Mouse (Mus musculus): ENCODE measurements around the gene Prr12. TPM values are rescaled to one million over a fixed set of nuclear protein-coding genes. Genes with fewer than 3 reads are reported as not detected.
A peak's percentile ranks its signal among the peaks of the same experiment; 100 is the strongest.

The Prr12 gene
- polyA plus RNA-seq, 1 experiment: 15.9 TPM

DNA sequence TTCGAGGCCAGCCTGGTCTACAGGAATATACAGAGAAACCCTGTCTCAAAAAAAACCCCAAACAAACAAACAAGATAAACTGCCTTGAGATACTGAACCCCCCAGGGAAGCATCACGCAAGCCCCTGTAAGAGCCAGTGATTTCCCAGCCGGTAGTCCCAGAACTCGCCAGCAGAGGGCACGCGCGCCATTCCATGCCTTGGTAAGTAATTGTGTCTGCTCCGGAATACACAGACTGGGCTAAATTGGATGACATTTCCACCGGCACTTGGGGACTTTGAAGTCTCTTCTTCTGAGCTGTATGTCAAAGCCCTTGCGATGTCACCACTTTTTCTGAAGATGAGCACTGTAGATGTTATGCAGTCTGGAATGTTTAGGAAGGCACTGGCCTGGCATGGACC is 27.2 kb upstream of the Prr12 start:
- H3K4me1 ChIP-seq (ENCODE audit: control insufficient read depth, insufficient read depth, low read length): peaks cover 4% of the 10 kb centered on the region; the same call in 1 of the 2 replicates
- DNase-seq: peak; percentile 94
- WGBS: 1% methylated on average over 10 of the region's 10 CpGs
- TF ChIP-seq POLR2A (IDR thresholded peaks at IDR 0.05; ENCODE audit: borderline replicate concordance, extremely low read depth, low read depth, low read length): peak; percentile 19; the same call in 1 of the 2 replicates
- peak; percentile 89 for TF ChIP-seq CTCF (IDR thresholded peaks at IDR 0.05; ENCODE audit: insufficient read depth, low read length)
- H3K4me3 ChIP-seq (replicated peaks; ENCODE audit: extremely low read depth, low read depth, low read length): no peak overlapping the region

DNA sequence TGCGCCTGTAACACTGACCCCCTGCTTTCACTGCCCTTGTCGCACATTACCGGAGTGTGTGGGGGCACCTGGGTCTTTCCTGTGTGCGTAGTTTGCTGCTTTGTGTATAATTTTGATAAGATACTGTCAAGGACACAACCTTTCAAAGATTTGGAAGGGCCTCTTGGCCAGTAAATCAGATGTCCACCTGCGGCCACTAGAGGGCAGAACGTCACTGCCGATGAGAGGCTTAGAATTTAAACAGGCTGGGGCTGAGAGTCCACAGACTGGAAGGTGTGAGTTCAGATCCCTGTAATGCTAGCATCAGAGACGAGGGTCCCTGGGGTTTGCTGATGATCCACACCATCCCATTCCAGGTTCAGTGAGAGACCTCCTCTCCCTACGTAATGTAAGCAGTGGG is 25.8 kb upstream of the Prr12 start:
- H3K4me3 ChIP-seq (replicated peaks; ENCODE audit: extremely low read depth, low read depth, low read length): no peak overlapping the region
- 27% methylated on average over 9 of the region's 9 CpGs for WGBS
- peak; percentile 68 for DNase-seq
- TF ChIP-seq CTCF (IDR thresholded peaks at IDR 0.05; ENCODE audit: insufficient read depth, low read length) (peak; percentile 81), POLR2A (IDR thresholded peaks at IDR 0.05; ENCODE audit: borderline replicate concordance, extremely low read depth, low read depth, low read length) (no peak)
- H3K4me1 ChIP-seq (ENCODE audit: control insufficient read depth, insufficient read depth, low read length): peaks cover 4% of the 10 kb centered on the region; the same call in 1 of the 2 replicates

DNA sequence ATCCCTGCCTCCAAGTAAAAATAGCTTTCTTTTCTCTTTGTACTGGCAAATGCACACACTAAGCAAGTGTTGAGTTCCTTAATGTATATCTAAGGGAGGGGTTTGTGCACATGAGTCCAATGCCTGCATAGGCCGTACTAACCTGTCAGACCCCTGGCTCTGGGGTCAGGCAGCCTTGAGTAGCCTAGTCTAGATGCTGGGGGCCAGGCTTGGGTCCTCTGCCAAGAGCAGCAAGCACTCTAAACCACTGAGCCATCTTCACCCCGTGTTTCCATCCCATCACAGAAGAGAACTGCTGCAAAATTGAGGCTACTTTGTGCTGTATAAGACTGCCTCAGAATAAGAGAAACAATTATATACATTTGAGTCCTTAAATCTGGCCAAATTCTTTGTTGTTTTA is 25.1 kb upstream of the Prr12 start:
- TF ChIP-seq POLR2A (IDR thresholded peaks at IDR 0.05; ENCODE audit: borderline replicate concordance, extremely low read depth, low read depth, low read length) (no peak), CTCF (IDR thresholded peaks at IDR 0.05; ENCODE audit: insufficient read depth, low read length) (no peak)
- no peak for DNase-seq
- WGBS: 92% methylated on average over 2 of the region's 2 CpGs

DNA sequence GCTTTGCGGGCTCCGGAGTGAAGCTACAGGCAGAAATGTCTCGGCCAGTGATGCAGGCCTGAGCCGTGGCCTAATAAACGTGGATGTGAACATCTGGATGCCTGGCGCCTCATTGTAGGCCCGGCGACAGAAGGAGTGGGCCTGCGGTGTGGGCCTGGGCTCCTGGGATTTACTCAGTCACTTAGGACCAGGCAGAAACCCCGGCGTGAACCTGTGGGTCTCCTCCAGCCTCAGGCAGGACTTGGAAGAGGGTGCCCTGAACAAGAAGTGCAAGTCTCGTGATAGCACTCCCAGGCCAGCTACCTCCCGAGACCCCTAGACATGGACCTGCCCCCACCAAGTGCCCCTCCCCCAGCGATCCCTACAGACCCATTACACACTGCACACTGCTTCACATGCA is 24.6 kb upstream of the Prr12 start:
- no peak overlapping the region for H3K4me3 ChIP-seq (replicated peaks; ENCODE audit: extremely low read depth, low read depth, low read length)
- H3K4me1 ChIP-seq (ENCODE audit: control insufficient read depth, insufficient read depth, low read length): no peaks in the 10 kb centered on the region; the same call in 1 of the 2 replicates
- TF ChIP-seq POLR2A (IDR thresholded peaks at IDR 0.05; ENCODE audit: borderline replicate concordance, extremely low read depth, low read depth, low read length): no peak
- TF ChIP-seq CTCF (IDR thresholded peaks at IDR 0.05; ENCODE audit: insufficient read depth, low read length): no peak
- DNase-seq: no peak
- 89% methylated on average over 14 of the region's 14 CpGs for WGBS

More for the DNA sequence above, 25.1 kb upstream of the Prr12 start:
- Histone ChIP-seq H3K4me1 (ENCODE audit: control insufficient read depth, insufficient read depth, low read length) (peaks cover 4% of the 10 kb centered on the region; the same call in 1 of the 2 replicates), H3K4me3 (replicated peaks; ENCODE audit: extremely low read depth, low read depth, low read length) (no peak overlapping the region)

DNA sequence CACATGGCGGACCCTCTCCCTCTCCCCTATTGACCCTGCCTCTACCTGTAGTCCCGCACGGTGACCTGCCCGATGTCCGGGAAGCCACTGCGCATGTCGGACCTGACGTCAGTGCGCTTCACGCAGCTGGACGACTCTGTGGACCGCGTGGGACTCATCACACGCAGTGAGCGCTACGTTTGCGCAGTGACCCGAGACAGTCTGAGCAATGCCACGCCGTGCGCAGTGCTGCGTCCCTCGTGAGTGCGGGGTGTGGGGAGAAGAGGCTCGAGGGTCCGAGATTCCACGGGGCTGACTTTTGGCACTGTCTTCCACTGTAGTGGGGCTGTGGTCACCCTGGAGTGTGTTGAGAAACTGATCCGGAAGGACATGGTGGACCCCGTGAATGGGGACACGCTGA is 23.8 kb upstream of the Prr12 start:
- 88% methylated on average over 30 of the region's 30 CpGs for WGBS
- DNase-seq: no peak
- TF ChIP-seq CTCF (IDR thresholded peaks at IDR 0.05; ENCODE audit: insufficient read depth, low read length): no peak
- no peak for TF ChIP-seq POLR2A (IDR thresholded peaks at IDR 0.05; ENCODE audit: borderline replicate concordance, extremely low read depth, low read depth, low read length)

DNA sequence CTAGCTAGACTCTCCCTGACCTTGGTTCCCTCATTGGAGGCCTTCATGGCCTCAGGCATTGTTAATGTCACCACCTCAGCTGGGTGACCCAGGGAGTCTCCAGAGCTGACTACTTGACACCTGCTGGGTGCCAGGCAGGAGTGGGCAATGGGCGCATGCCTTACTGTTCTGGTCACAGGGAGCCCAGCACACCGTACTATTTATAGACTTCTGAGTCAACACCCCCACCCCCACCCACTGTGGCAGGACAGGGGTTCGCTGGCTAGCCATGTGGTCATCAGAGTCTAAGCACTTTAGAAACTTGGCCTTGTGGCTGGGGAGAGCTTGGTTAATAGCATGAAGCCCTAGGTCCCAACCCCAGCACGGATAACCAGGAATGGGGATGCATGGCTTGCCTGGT is 22.7 kb upstream of the Prr12 start:
- Histone ChIP-seq H3K4me1 (ENCODE audit: control insufficient read depth, insufficient read depth, low read length) (no peaks in the 10 kb centered on the region), H3K4me3 (replicated peaks; ENCODE audit: extremely low read depth, low read depth, low read length) (no peak overlapping the region)
- no peak for TF ChIP-seq CTCF (IDR thresholded peaks at IDR 0.05; ENCODE audit: insufficient read depth, low read length)
- TF ChIP-seq POLR2A (IDR thresholded peaks at IDR 0.05; ENCODE audit: borderline replicate concordance, extremely low read depth, low read depth, low read length): no peak
- 40% methylated on average over 4 of the region's 4 CpGs for WGBS
- DNase-seq: no peak

More for the DNA sequence above, 23.8 kb upstream of the Prr12 start:
- no peaks in the 10 kb centered on the region for H3K4me1 ChIP-seq (ENCODE audit: control insufficient read depth, insufficient read depth, low read length)
- H3K4me3 ChIP-seq (replicated peaks; ENCODE audit: extremely low read depth, low read depth, low read length): no peak overlapping the region

DNA sequence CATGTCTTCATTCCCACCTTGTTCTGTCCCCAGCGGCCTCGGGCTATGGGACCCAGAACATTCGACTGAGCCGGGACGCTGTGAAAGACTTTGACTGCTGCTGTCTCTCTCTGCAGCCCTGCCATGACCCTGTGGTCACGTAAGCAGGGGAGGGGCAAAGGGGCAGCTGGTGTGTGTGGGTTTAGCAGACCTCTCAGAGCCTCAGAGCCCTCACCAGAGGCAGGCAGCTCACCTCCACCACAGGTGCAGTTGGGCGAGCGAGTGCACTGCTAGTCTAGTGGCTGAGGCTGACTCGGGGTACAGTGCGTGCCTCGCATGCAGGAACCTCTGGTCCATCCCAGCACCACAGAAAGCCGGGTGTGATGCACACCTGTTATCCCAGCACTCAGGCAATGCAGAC is 21.3 kb upstream of the Prr12 start:
- no peak for DNase-seq
- WGBS: 90% methylated on average over 12 of the region's 12 CpGs
- no peak overlapping the region for H3K4me3 ChIP-seq (replicated peaks; ENCODE audit: extremely low read depth, low read depth, low read length)
- no peaks in the 10 kb centered on the region for H3K4me1 ChIP-seq (ENCODE audit: control insufficient read depth, insufficient read depth, low read length)
- TF ChIP-seq CTCF (IDR thresholded peaks at IDR 0.05; ENCODE audit: insufficient read depth, low read length) (no peak), POLR2A (IDR thresholded peaks at IDR 0.05; ENCODE audit: borderline replicate concordance, extremely low read depth, low read depth, low read length) (no peak)

DNA sequence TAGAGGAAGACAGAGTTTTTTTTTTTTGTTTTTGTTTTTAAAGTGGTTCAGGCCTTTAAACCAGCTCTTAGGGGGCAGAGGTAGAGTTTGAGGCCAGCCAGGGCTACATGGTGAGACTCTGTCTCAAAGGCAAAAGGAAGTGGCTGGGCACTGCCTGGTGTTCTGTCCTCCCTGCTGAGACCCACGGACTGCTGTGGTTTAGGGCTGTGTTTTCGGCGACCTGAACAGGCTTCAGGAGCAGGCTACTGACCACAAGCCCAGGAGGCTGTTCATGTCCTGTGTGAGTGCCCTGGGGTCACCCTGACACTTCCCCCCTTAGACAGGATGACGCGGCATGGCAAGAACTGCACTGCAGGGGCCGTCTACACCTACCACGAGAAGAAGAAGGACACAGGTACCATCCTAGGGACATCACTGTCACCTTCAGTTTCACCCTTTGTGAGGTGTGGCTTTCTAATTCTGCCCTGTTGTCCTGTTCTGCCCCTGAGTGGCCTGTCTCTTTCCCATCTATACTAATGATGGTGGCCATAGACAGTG is 20.6 kb upstream of the Prr12 start:
- H3K4me1 ChIP-seq (ENCODE audit: control insufficient read depth, insufficient read depth, low read length): no peaks in the 10 kb centered on the region
- TF ChIP-seq POLR2A (IDR thresholded peaks at IDR 0.05; ENCODE audit: borderline replicate concordance, extremely low read depth, low read depth, low read length) (no peak), CTCF (IDR thresholded peaks at IDR 0.05; ENCODE audit: insufficient read depth, low read length) (no peak)
- 83% methylated on average over 7 of the region's 7 CpGs for WGBS
- no peak overlapping the region for H3K4me3 ChIP-seq (replicated peaks; ENCODE audit: extremely low read depth, low read depth, low read length)
- DNase-seq: no peak

DNA sequence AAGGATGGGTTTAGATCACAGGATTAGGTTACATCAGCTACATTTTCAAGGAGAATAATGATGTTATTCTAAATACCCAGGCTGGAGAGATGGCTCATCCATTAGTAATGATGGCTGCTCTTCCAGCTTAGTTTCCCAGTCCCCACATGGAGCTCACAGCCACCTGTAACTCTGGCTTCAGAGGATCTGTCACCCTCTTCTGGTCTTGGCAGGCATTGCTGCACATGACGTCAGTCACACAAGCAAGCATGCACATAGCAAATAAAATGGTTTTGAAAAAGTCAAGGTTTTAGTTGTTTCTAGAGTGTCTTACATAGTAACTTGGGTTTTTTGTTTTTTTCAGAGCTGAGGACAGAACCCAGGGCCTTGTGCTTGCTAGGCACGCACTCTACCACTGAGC is 19.5 kb upstream of the Prr12 start:
- Histone ChIP-seq H3K4me1 (ENCODE audit: control insufficient read depth, insufficient read depth, low read length) (no peaks in the 10 kb centered on the region), H3K4me3 (replicated peaks; ENCODE audit: extremely low read depth, low read depth, low read length) (no peak overlapping the region)
- 78% methylated on average over 2 of the region's 2 CpGs for WGBS
- no peak for DNase-seq
- TF ChIP-seq CTCF (IDR thresholded peaks at IDR 0.05; ENCODE audit: insufficient read depth, low read length) (peak; percentile 63), POLR2A (IDR thresholded peaks at IDR 0.05; ENCODE audit: borderline replicate concordance, extremely low read depth, low read depth, low read length) (no peak)

DNA sequence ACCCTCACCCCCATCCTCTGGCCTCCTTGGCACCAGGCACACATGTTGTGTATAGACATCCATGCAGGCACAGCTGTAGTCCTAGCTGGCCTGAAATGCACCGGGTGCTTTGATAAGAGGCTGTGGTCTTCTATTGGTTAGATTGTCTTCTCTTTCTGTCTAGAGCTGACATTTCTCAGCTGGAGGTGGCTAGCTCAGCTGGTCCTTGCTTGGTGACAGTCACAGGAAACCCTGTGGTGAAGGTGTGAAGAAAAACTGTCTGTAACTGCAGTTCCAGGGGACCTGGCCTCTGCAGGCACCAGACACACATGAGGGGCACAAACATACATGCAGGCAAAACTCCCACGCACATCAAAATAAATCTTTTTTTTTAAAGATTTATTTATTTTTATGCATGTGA is 17.0 kb upstream of the Prr12 start:
- TF ChIP-seq CTCF (IDR thresholded peaks at IDR 0.05; ENCODE audit: insufficient read depth, low read length): no peak
- TF ChIP-seq POLR2A (IDR thresholded peaks at IDR 0.05; ENCODE audit: borderline replicate concordance, extremely low read depth, low read depth, low read length): no peak
- no peak for DNase-seq
- H3K4me1 ChIP-seq (ENCODE audit: control insufficient read depth, insufficient read depth, low read length): no peaks in the 10 kb centered on the region
- 73% methylated on average over 2 of the region's 2 CpGs for WGBS
- no peak overlapping the region for H3K4me3 ChIP-seq (replicated peaks; ENCODE audit: extremely low read depth, low read depth, low read length)

All from lung, adult 2 months (tissue).